Mouse (Mus musculus) activated CD4-positive, CD25-positive, alpha-beta regulatory T cell (primary cell): ENCODE data around the gene Olfr389. TPM values are rescaled to one million over a fixed set of nuclear protein-coding genes. Genes with fewer than 3 reads are reported as not detected.

Experiments
- polyA plus RNA-seq, 2 experiments: library from polyadenylated mRNA; unstranded; fragments of 100-300 nt; shearing (Covaris generic); gene quantifications; one replicate each; pipeline ENCODE4 v1.2.1; 2017

The Olfr389 gene
- polyA plus RNA-seq: not detected

DNA sequence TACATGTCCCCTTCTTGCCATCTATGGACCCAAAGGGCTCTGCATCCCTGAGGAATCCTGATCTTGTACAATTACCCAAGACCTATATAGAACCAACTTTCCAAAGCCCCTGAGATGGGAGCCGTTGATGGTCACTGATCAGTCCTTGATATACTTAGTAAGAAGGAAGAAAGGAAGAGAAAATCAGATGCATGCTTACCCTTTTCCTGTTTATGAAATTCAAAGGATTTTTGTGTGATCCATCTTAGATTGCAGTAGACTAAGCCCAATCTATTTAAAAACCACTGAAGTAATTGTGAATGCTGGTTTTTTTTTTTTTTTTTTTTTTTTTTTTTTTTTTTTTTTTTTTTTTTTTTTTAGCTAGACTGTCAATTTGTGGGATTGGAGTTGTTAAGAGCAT lies at the start of gene Olfr389:
Olfr389 (minus strand) TSS at position 101 of the 400 bp plus-strand sequence.

DNA sequence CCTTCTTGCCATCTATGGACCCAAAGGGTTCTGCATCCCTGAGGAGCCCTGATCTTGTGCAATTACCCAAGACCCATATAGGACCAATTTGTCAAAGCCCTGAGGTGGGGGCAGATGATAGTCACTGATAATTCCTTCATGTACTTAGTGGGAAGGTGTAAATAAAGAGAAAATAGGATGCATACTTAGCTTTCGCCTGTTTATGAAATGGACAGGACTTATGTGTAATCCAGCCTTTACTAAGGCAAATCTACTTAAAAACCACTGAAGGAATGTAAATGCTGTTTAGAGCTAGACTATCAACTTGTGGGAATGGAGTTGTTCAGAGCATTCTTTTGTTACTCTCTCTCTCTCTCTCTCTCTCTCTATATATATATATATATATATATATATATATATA lies 36.4 kb upstream of the Olfr389 start, which contains the start of gene Olfr392:
Olfr392 (minus strand) TSS at position 101 of the 400 bp plus-strand sequence.

DNA sequence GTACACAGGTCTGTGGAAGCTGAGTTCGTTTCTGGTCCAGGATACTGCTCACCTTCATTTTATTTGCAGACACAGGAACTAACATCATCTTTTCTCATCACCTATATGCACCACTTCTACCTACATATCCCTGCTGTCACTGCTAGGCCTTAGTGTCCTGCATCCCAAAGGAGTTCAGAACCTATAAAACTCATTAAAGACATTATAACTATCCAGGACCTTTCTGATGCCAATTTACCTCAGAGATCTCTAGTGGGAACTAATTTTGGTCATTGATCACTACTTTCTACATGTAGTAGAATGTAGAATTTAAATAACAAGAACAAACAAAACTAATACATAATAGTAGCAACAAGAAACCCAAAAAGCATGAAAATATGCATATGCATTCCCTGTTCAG lies 22.4 kb upstream of the Olfr389 start, which contains the start of gene Olfr391-ps:
Olfr391-ps (minus strand) TSS at position 101 of the 400 bp plus-strand sequence.

DNA sequence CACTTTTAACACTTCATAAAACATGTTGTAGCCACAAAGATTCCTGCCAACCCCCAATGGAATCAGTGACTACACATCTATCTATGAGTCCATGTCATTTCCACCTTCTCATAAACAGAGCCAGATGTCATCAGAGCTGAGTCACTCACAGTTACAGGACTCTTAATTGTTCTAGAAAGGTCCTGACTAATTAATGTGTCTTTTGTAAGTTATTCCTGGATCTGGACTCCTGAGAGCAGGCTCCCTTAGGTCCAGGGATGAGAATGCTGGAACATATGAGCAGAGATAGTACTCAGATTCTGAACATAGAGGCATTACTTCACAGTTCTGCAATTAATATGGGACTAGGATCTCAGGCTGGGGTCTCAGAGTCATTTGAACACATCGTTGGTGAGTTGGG lies 2.2 kb upstream of the Olfr389 start, which contains the start of gene Olfr390:
Olfr390 (plus strand) TSS at position 301 of the 400 bp plus-strand sequence.

Other genes with a start within 250 kb of the Olfr389 start
- not detected for gene Olfr385, start 187.7 kb downstream of the Olfr389 start, polyA plus RNA-seq
- under 1 TPM in 1 of 2 experiments, not detected in 1; 0.20 TPM for gene Olfr384, start 182.1 kb downstream of the Olfr389 start, polyA plus RNA-seq
- not detected for gene Zfp735, start 91.9 kb downstream of the Olfr389 start, polyA plus RNA-seq
- under 1 TPM in 1 of 2 experiments, not detected in 1; 0.22 TPM for gene Olfr390, start 2.3 kb upstream of the Olfr389 start, polyA plus RNA-seq
- not detected for gene Olfr391-ps, start 22.3 kb upstream of the Olfr389 start, polyA plus RNA-seq
- under 1 TPM in 1 of 2 experiments, not detected in 1; 0.06 TPM for gene Olfr392, start 36.3 kb upstream of the Olfr389 start, polyA plus RNA-seq
- not detected for gene Olfr393, start 70.7 kb upstream of the Olfr389 start, polyA plus RNA-seq
- not detected for gene Olfr394, start 110.1 kb upstream of the Olfr389 start, polyA plus RNA-seq
- gene Olfr395, start 128.6 kb upstream of the Olfr389 start, polyA plus RNA-seq: not detected
- under 1 TPM in 1 of 2 experiments, not detected in 1; 0.20 TPM for gene Olfr23, start 156.0 kb upstream of the Olfr389 start, polyA plus RNA-seq
- gene Olfr397, start 180.1 kb upstream of the Olfr389 start, polyA plus RNA-seq: under 1 TPM in 1 of 2 experiments, not detected in 1; 0.27 TPM
- gene Olfr398, start 209.7 kb upstream of the Olfr389 start, polyA plus RNA-seq: under 1 TPM in 1 of 2 experiments, not detected in 1; 0.04 TPM